Mouse (Mus musculus): ENCODE results near the gene Spdya.

GRCm38 (mm10) chr17:71633350-71633749 lies 81.5 kb downstream of the Spdya start:
- TF ChIP-seq GATA1 (IDR thresholded peaks at IDR 0.05; ENCODE audit: borderline replicate concordance, low read length): no peak
- TF ChIP-seq FLI1 (IDR thresholded peaks at IDR 0.05; ENCODE audit: low read length): no peak

Data from megakaryocyte, embryonic 14.5 days (primary cell).